Mouse (Mus musculus): ENCODE results near the gene Ddx43. TPM values are rescaled to one million over a fixed set of nuclear protein-coding genes. Genes with fewer than 3 reads are reported as not detected.
A peak's percentile ranks its signal among the peaks of the same experiment; 100 is the strongest.

Ddx43 gene
- polyA plus RNA-seq, 1 experiment from 2014 or later = 0.53 TPM

DNA sequence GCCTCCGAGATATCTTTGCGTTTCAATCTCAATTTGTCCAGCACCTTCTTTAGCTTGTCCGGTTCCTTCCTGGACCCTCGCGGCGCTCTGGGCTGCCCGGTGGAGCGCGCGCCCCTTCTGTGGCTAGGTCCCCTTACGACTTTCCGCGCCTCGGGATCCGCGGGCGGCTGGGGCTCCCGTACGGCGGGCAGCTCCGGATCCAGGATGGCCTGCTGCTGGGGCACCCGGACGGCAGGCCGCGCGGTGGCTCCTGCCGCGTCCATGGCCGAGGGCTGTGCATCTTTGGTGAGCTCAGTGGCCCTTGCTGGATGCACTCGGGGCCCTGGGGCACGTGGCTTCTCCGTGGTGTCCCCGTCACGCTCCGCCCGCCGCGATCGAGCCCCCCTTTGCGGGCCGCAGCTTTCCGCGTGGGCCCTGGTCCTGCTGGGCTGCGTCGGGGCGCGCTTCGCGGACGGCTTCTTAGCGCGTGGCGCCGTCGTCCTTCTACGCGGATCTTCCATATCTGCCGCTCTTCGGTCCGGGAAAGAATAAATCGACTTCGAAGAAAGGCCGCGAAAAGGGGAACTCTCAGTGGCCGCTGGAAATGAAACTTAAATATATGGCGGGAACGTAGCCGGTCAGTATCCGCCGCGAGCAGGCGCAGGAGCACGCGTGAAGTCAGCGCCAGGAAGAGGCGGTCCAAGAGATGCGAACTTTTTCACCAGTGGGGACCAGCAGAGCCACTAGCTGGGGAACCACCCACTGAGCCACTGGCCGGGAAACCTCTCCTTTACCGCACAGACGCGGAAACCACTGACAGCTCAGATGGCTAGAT, 47.2 kb downstream of the Ddx43 start, which contains the start of gene Cgas:
TSS of gene Cgas (minus strand) at position 659 of the 814 bp plus-strand sequence.
- Histone ChIP-seq H3K4me2 (ENCODE audit: low read length) (peak within 1 kb of the TSS; percentile 58), H3K9ac (replicated peaks; ENCODE audit: low read length) (peak within 1 kb of the TSS; percentile 37; the same call in 1 of the 2 replicates), H3K9me3 (ENCODE audit: control insufficient read depth, low read length) (no peaks in the 10 kb centered on the region), H3K4me1 (ENCODE audit: control insufficient read depth, insufficient read depth, low read length) (peaks cover 7% of the 10 kb centered on the region), H3K36me3 (ENCODE audit: control insufficient read depth, insufficient read depth, low read length) (no peaks in the 10 kb centered on the region), H3K27me3 (ENCODE audit: control insufficient read depth, insufficient read depth, low read length) (peaks cover 64% of the 10 kb centered on the region), H3K4me3 (replicated peaks; ENCODE audit: low read depth, low read length) (peak within 1 kb of the TSS; percentile 37), H3K27ac (replicated peaks; ENCODE audit: low read depth, low read length) (no peak within 1 kb of the TSS)
- WGBS = 1% methylated on average over 81 of the region's 81 CpGs
- peak; percentile 51 for DNase-seq
- ATAC-seq (ENCODE audit: low FRiP score, low TSS enrichment) = no peak; the same call in 1 of the 2 replicates

GRCm38 (mm10) chr9:78447606-78447972, 52.0 kb downstream of the Ddx43 start:
- 29% methylated on average over 9 of the region's 9 CpGs for WGBS
- DNase-seq = no peak
- ATAC-seq (ENCODE audit: low FRiP score, low TSS enrichment) = peak; percentile 9; the same call in 1 of the 2 replicates

GRCm38 (mm10) chr9:78447973-78448873, 52.6 kb downstream of the Ddx43 start, which contains the start of the genes Mto1 and Gm17324:
Gene Mto1, plus strand, starts transcription at chr9:78448208.
Gene Gm17324, minus strand, starts transcription at chr9:78448786.
- ATAC-seq (ENCODE audit: low FRiP score, low TSS enrichment) (peak; percentile 96), DNase-seq (peak; percentile 97)
- H3K27me3 ChIP-seq (ENCODE audit: control insufficient read depth, insufficient read depth, low read length) = peaks cover 25% of the 10 kb centered on the region
- peak within 1 kb of the TSS; percentile 93 for H3K27ac ChIP-seq (replicated peaks; ENCODE audit: low read depth, low read length)
- H3K9ac ChIP-seq (replicated peaks; ENCODE audit: low read length) = peak within 1 kb of the TSS; percentile 86
- H3K4me1 ChIP-seq (ENCODE audit: control insufficient read depth, insufficient read depth, low read length) = peaks cover 9% of the 10 kb centered on the region
- WGBS = under 1% methylated on average over 96 of the region's 96 CpGs
- no peaks in the 10 kb centered on the region for H3K9me3 ChIP-seq (ENCODE audit: control insufficient read depth, low read length)
- peaks cover 26% of the 10 kb centered on the region for H3K36me3 ChIP-seq (ENCODE audit: control insufficient read depth, insufficient read depth, low read length)
- peak within 1 kb of the TSS; percentile 59 for H3K4me2 ChIP-seq (ENCODE audit: low read length)
- peak within 1 kb of the TSS; percentile 94 for H3K4me3 ChIP-seq (replicated peaks; ENCODE audit: low read depth, low read length)

More at GRCm38 (mm10) chr9:78447606-78447972, 52.0 kb downstream of the Ddx43 start:
- Histone ChIP-seq H3K27me3 (ENCODE audit: control insufficient read depth, insufficient read depth, low read length) (peaks cover 32% of the 10 kb centered on the region), H3K27ac (replicated peaks; ENCODE audit: low read depth, low read length) (no peak overlapping the region), H3K9ac (replicated peaks; ENCODE audit: low read length) (peak overlapping the region; percentile 32; the same call in 1 of the 2 replicates), H3K9me3 (ENCODE audit: control insufficient read depth, low read length) (no peaks in the 10 kb centered on the region), H3K36me3 (ENCODE audit: control insufficient read depth, insufficient read depth, low read length) (peaks cover 20% of the 10 kb centered on the region), H3K4me2 (ENCODE audit: low read length) (peak overlapping the region; percentile 59), H3K4me1 (ENCODE audit: control insufficient read depth, insufficient read depth, low read length) (peaks cover 12% of the 10 kb centered on the region), H3K4me3 (replicated peaks; ENCODE audit: low read depth, low read length) (peak overlapping the region; percentile 94)

GRCm38 (mm10) chr9:78450404-78450803, 54.8 kb downstream of the Ddx43 start:
- Histone ChIP-seq H3K4me3 (replicated peaks; ENCODE audit: low read depth, low read length) (no peak overlapping the region), H3K36me3 (ENCODE audit: control insufficient read depth, insufficient read depth, low read length) (peaks cover 40% of the 10 kb centered on the region), H3K27ac (replicated peaks; ENCODE audit: low read depth, low read length) (no peak overlapping the region), H3K4me2 (ENCODE audit: low read length) (no peak overlapping the region), H3K27me3 (ENCODE audit: control insufficient read depth, insufficient read depth, low read length) (peaks cover 6% of the 10 kb centered on the region; the same call in 1 of the 2 replicates), H3K9me3 (ENCODE audit: control insufficient read depth, low read length) (no peaks in the 10 kb centered on the region), H3K4me1 (ENCODE audit: control insufficient read depth, insufficient read depth, low read length) (peaks cover 9% of the 10 kb centered on the region), H3K9ac (replicated peaks; ENCODE audit: low read length) (no peak overlapping the region)
- WGBS = 83% methylated on average over 5 of the region's 5 CpGs
- no peak for DNase-seq
- no peak for ATAC-seq (ENCODE audit: low FRiP score, low TSS enrichment)

DNA sequence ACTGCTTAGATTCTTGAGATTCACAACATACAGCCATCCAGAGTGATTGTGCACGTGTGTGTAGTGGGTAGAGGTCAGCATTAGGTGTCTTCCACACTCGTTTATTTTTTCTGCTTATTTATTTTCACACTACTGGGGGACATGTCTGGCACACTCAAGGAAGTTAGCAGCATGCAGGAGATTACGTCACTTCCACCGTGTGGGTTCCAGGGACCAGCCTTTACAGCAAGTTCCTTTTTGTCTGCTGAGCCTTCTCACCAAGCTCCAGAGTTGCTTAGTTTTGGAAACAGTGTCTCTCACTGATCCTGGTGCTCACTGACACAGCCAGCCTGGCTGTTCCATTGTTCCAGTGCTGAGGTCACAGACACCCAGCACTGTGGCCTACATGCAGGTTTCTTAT, 55.8 kb downstream of the Ddx43 start:
- H3K9me3 ChIP-seq (ENCODE audit: control insufficient read depth, low read length) = no peaks in the 10 kb centered on the region
- H3K36me3 ChIP-seq (ENCODE audit: control insufficient read depth, insufficient read depth, low read length) = peaks cover 40% of the 10 kb centered on the region
- no peak for ATAC-seq (ENCODE audit: low FRiP score, low TSS enrichment)
- H3K27me3 ChIP-seq (ENCODE audit: control insufficient read depth, insufficient read depth, low read length) = peaks cover 4% of the 10 kb centered on the region; the same call in 1 of the 2 replicates
- no peak overlapping the region for H3K9ac ChIP-seq (replicated peaks; ENCODE audit: low read length)
- 87% methylated on average over 4 of the region's 4 CpGs for WGBS
- no peak for DNase-seq
- no peak overlapping the region for H3K27ac ChIP-seq (replicated peaks; ENCODE audit: low read depth, low read length)
- no peak overlapping the region for H3K4me3 ChIP-seq (replicated peaks; ENCODE audit: low read depth, low read length)
- H3K4me1 ChIP-seq (ENCODE audit: control insufficient read depth, insufficient read depth, low read length) = peaks cover 9% of the 10 kb centered on the region
- H3K4me2 ChIP-seq (ENCODE audit: low read length) = no peak overlapping the region

DNA sequence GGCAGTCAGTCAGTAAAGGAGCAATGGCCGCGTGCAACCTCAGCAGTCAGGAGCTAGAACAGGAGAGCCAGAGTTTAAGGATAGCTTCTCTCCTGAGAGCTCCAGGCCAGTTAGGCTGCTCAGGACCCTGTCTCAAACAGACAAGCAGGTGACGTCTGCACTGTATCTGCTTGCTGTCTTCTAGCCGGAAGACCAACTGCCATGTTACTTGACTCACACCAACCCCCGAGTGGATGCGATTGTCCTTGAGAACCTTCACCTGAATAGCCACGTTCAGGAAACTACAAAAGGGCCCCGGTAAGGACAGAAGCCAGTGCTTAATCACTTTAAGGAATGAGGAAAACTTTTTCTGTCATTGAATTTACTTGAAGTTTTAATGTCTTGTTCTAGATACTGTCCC, 61.4 kb downstream of the Ddx43 start:
- Histone ChIP-seq H3K27ac (replicated peaks; ENCODE audit: low read depth, low read length) (no peak overlapping the region), H3K9me3 (ENCODE audit: control insufficient read depth, low read length) (no peaks in the 10 kb centered on the region), H3K27me3 (ENCODE audit: control insufficient read depth, insufficient read depth, low read length) (no peaks in the 10 kb centered on the region), H3K36me3 (ENCODE audit: control insufficient read depth, insufficient read depth, low read length) (peaks cover 59% of the 10 kb centered on the region), H3K9ac (replicated peaks; ENCODE audit: low read length) (no peak overlapping the region), H3K4me3 (replicated peaks; ENCODE audit: low read depth, low read length) (no peak overlapping the region), H3K4me1 (ENCODE audit: control insufficient read depth, insufficient read depth, low read length) (no peaks in the 10 kb centered on the region), H3K4me2 (ENCODE audit: low read length) (no peak overlapping the region)
- 91% methylated on average over 8 of the region's 8 CpGs for WGBS
- ATAC-seq (ENCODE audit: low FRiP score, low TSS enrichment) (no peak), DNase-seq (no peak)

GRCm38 (mm10) chr9:78463337-78463736, 67.8 kb downstream of the Ddx43 start:
- DNase-seq = no peak
- H3K4me1 ChIP-seq (ENCODE audit: control insufficient read depth, insufficient read depth, low read length) = no peaks in the 10 kb centered on the region
- no peak for ATAC-seq (ENCODE audit: low FRiP score, low TSS enrichment)
- H3K27me3 ChIP-seq (ENCODE audit: control insufficient read depth, insufficient read depth, low read length) = no peaks in the 10 kb centered on the region
- no peak overlapping the region for H3K4me2 ChIP-seq (ENCODE audit: low read length)
- no peak overlapping the region for H3K4me3 ChIP-seq (replicated peaks; ENCODE audit: low read depth, low read length)
- no peak overlapping the region for H3K9ac ChIP-seq (replicated peaks; ENCODE audit: low read length)
- peaks cover 74% of the 10 kb centered on the region for H3K36me3 ChIP-seq (ENCODE audit: control insufficient read depth, insufficient read depth, low read length)
- no peak overlapping the region for H3K27ac ChIP-seq (replicated peaks; ENCODE audit: low read depth, low read length)
- 96% methylated on average over 4 of the region's 4 CpGs for WGBS
- H3K9me3 ChIP-seq (ENCODE audit: control insufficient read depth, low read length) = no peaks in the 10 kb centered on the region

DNA sequence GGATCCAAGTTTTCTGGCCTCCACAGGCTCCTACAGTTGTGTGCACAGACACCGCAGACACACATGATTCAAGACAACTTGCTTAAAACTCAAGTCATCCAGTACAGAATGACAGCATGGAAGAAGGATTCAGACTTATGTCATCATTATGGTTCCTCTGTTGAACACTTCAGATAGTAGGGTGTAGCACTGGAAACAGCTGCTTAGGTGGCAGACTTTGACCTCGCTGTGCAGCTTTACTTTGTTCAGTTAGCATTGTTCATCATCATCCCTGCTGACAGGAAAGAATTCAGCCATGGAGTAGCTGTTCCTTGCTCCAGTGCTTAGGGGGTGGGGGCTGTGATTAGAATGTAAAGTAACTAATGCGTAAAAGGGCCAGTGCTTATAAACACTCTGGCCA, 70.1 kb downstream of the Ddx43 start:
- peaks cover 75% of the 10 kb centered on the region for H3K36me3 ChIP-seq (ENCODE audit: control insufficient read depth, insufficient read depth, low read length)
- ATAC-seq (ENCODE audit: low FRiP score, low TSS enrichment) (no peak), DNase-seq (no peak)
- H3K4me3 ChIP-seq (replicated peaks; ENCODE audit: low read depth, low read length) = no peak overlapping the region
- no peaks in the 10 kb centered on the region for H3K27me3 ChIP-seq (ENCODE audit: control insufficient read depth, insufficient read depth, low read length)
- no peak overlapping the region for H3K9ac ChIP-seq (replicated peaks; ENCODE audit: low read length)
- H3K9me3 ChIP-seq (ENCODE audit: control insufficient read depth, low read length) = no peaks in the 10 kb centered on the region
- 87% methylated on average over 3 of the region's 3 CpGs for WGBS
- no peak overlapping the region for H3K4me2 ChIP-seq (ENCODE audit: low read length)
- H3K27ac ChIP-seq (replicated peaks; ENCODE audit: low read depth, low read length) = no peak overlapping the region
- H3K4me1 ChIP-seq (ENCODE audit: control insufficient read depth, insufficient read depth, low read length) = no peaks in the 10 kb centered on the region

Measured in midbrain, embryonic 14.5 days (tissue).